Mouse (Mus musculus): ENCODE measurements around the gene Sfr1. TPM values are rescaled to one million over a fixed set of nuclear protein-coding genes. Genes with fewer than 3 reads are reported as not detected.
A peak's percentile ranks its signal among the peaks of the same experiment; 100 is the strongest.

The Sfr1 gene
- polyA plus RNA-seq, 1 experiment from 2014 or later: 283 TPM

DNA sequence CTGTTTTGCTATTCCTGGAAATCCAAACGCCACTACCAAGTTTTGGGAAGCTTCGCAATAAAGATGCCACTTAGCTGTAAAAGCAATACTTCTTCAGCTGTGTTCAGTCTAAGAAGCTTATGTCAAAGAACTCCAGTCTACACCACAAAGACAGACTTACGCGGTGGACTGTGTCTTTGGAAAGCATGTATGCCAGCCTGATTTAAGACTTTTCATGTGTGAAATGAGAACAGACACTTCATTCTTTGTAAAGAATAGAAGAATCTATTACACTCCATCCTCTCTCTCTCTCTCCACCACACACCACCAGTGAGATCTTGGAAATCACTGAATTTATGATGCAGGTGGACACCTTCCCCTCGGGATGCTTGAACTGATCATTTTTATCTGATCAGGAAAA lies 18.9 kb downstream of the Sfr1 start:
- ATAC-seq (ENCODE audit: insufficient read depth): no peak
- 81% methylated on average over 5 of the region's 5 CpGs for WGBS
- DNase-seq: no peak

DNA sequence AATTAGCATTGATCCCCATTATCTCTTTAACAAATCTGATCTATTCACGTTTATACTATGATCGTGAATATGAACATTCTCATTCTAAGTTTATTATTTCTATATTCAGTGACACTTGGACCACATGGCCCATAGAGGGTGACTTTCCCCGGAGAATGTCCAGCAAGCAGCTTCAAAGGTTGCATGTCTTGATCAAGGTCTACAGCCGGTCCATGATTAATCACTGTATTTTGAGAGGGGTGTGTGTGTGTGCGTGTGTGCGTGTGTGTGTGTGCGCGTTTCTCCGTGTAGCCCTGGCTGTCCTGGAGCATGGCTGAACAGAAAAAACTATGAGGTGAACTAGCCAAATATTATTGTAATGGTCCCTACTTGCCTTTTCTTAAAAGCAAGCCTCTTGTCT lies 21.0 kb downstream of the Sfr1 start:
- WGBS: 61% methylated on average over 9 of the region's 9 CpGs
- no peak overlapping the region for H3K27ac ChIP-seq (ENCODE audit: low read depth)
- no peaks in the 10 kb centered on the region for H3K9me3 ChIP-seq (ENCODE audit: low read depth, low read length)
- H3K36me3 ChIP-seq (ENCODE audit: insufficient read depth): no peaks in the 10 kb centered on the region
- no peak for DNase-seq
- no peak overlapping the region for H3K4me3 ChIP-seq (ENCODE audit: low read depth, low read length)
- no peaks in the 10 kb centered on the region for H3K27me3 ChIP-seq (ENCODE audit: insufficient read depth, low read length)
- H3K9ac ChIP-seq: no peak overlapping the region
- no peak for ATAC-seq (ENCODE audit: insufficient read depth)
- no peak overlapping the region for H3K4me2 ChIP-seq
- H3K4me1 ChIP-seq (ENCODE audit: insufficient read depth): no peaks in the 10 kb centered on the region
- TF ChIP-seq CTCF (IDR thresholded peaks at IDR 0.05; ENCODE audit: low read depth): no peak

More for the DNA sequence above, 18.9 kb downstream of the Sfr1 start:
- Histone ChIP-seq H3K4me3 (ENCODE audit: low read depth, low read length) (no peak overlapping the region), H3K9me3 (ENCODE audit: low read depth, low read length) (no peaks in the 10 kb centered on the region), H3K4me2 (no peak overlapping the region), H3K36me3 (ENCODE audit: insufficient read depth) (no peaks in the 10 kb centered on the region), H3K4me1 (ENCODE audit: insufficient read depth) (no peaks in the 10 kb centered on the region), H3K27me3 (ENCODE audit: insufficient read depth, low read length) (no peaks in the 10 kb centered on the region), H3K27ac (ENCODE audit: low read depth) (no peak overlapping the region), H3K9ac (no peak overlapping the region)
- no peak for TF ChIP-seq CTCF (IDR thresholded peaks at IDR 0.05; ENCODE audit: low read depth)

DNA sequence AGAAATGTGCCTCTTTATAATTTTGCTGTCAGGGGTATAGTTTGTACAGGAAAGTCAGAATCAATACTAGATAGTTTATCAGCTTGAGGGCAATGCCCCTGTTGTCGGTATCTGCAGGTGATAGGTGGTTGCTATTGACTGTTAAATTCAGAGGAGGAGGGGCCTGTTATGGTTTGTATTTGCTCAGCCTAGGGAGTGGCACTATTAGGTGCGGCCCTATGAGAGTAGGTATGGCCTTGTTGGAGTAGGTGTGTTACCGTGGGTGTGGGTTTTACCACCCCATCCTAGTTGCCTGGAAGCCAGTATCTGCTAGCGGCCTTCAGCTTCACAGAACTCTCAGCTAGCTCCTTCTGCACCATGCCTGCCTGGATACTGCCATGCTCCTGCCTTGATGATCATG lies 22.4 kb downstream of the Sfr1 start:
- ATAC-seq (ENCODE audit: insufficient read depth) (no peak), DNase-seq (no peak)
- Histone ChIP-seq H3K27ac (ENCODE audit: low read depth) (no peak overlapping the region), H3K27me3 (ENCODE audit: insufficient read depth, low read length) (no peaks in the 10 kb centered on the region), H3K36me3 (ENCODE audit: insufficient read depth) (no peaks in the 10 kb centered on the region), H3K4me2 (no peak overlapping the region), H3K4me3 (ENCODE audit: low read depth, low read length) (no peak overlapping the region), H3K9ac (no peak overlapping the region), H3K9me3 (ENCODE audit: low read depth, low read length) (no peaks in the 10 kb centered on the region), H3K4me1 (ENCODE audit: insufficient read depth) (no peaks in the 10 kb centered on the region)
- no peak for TF ChIP-seq CTCF (IDR thresholded peaks at IDR 0.05; ENCODE audit: low read depth)
- 82% methylated on average over 4 of the region's 4 CpGs for WGBS

DNA sequence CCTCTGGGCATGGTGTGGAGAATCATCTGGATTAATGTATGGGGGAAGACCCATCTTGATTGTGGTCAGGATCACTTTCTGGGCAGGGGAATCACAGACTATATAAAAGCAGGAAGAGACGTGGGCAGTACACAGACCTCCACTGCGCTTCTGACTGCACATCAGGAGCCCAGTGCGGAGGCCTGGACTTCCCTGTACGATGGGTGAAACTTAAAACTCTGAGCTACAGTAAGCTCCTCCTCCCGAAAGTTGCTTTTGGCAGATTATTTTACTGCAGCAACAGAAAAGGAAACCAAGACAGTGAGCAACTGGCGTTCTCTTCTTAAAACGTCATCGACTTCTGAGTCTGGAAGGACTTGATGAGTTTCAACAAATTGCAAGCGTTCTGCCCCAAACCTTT lies 23.4 kb downstream of the Sfr1 start:
- H3K4me3 ChIP-seq (ENCODE audit: low read depth, low read length): no peak overlapping the region
- H3K9me3 ChIP-seq (ENCODE audit: low read depth, low read length): no peaks in the 10 kb centered on the region
- H3K36me3 ChIP-seq (ENCODE audit: insufficient read depth): no peaks in the 10 kb centered on the region
- TF ChIP-seq CTCF (IDR thresholded peaks at IDR 0.05; ENCODE audit: low read depth): no peak
- no peaks in the 10 kb centered on the region for H3K27me3 ChIP-seq (ENCODE audit: insufficient read depth, low read length)
- ATAC-seq (ENCODE audit: insufficient read depth): no peak
- H3K9ac ChIP-seq: no peak overlapping the region
- no peak overlapping the region for H3K4me2 ChIP-seq
- DNase-seq: no peak
- no peaks in the 10 kb centered on the region for H3K4me1 ChIP-seq (ENCODE audit: insufficient read depth)
- H3K27ac ChIP-seq (ENCODE audit: low read depth): no peak overlapping the region
- 82% methylated on average over 9 of the region's 9 CpGs for WGBS

DNA sequence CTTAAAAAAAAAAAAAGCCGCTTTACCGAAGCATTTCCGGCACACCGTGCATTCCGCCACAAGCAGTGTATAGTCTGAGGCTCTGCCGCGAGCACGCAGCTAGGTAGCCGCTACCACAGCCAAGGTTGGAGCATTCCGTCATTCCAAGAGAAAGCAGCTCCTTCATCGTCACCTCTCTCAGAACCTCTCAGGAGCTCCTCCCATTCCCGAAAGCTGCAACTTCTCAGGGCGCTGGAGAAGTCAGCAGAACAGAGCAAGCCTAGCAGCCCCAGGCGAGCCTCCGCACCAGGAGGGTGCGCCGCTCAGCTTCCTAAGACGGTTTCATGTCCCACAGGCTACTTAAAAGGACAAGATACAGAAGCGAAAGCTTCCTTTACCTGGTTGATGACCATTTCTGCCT lies 24.1 kb downstream of the Sfr1 start:
- ATAC-seq (ENCODE audit: insufficient read depth) (no peak), DNase-seq (peak; percentile 60)
- Histone ChIP-seq H3K4me1 (ENCODE audit: insufficient read depth) (no peaks in the 10 kb centered on the region), H3K36me3 (ENCODE audit: insufficient read depth) (no peaks in the 10 kb centered on the region), H3K27me3 (ENCODE audit: insufficient read depth, low read length) (no peaks in the 10 kb centered on the region), H3K9ac (no peak overlapping the region), H3K4me2 (peak overlapping the region; percentile 45), H3K4me3 (ENCODE audit: low read depth, low read length) (0 out of 2 replicates have a peak overlapping the region, but pooled peaks have one; percentile 1), H3K27ac (ENCODE audit: low read depth) (no peak overlapping the region), H3K9me3 (ENCODE audit: low read depth, low read length) (no peaks in the 10 kb centered on the region)
- no peak for TF ChIP-seq CTCF (IDR thresholded peaks at IDR 0.05; ENCODE audit: low read depth)
- 52% methylated on average over 19 of the region's 19 CpGs for WGBS

DNA sequence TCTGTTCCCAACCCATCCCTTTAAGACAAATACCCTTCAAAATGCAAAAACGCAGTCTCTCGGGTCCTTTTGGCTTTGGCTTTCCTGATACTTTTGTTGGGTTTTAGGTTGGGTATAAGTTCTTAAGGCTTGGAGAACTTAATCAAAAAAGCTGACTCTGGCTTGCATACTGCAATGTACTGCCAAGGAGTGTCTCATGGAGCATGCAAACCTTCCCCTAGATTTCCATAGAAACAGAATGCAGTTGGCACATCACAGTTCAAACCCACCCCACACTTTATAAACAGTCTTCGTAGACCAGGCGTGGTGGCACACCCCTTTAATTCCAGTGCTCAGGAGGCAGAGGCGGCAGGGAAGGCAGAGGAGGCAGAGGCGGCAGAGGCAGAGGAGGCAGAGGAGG lies 46.4 kb downstream of the Sfr1 start:
- WGBS: 70% methylated on average over 6 of the region's 6 CpGs
- H3K27ac ChIP-seq (ENCODE audit: low read depth): no peak overlapping the region
- H3K9me3 ChIP-seq (ENCODE audit: low read depth, low read length): no peaks in the 10 kb centered on the region
- DNase-seq: no peak
- H3K27me3 ChIP-seq (ENCODE audit: insufficient read depth, low read length): no peaks in the 10 kb centered on the region
- ATAC-seq (ENCODE audit: insufficient read depth): no peak
- no peaks in the 10 kb centered on the region for H3K4me1 ChIP-seq (ENCODE audit: insufficient read depth)
- H3K9ac ChIP-seq: no peak overlapping the region
- H3K4me2 ChIP-seq: no peak overlapping the region
- H3K36me3 ChIP-seq (ENCODE audit: insufficient read depth): no peaks in the 10 kb centered on the region
- TF ChIP-seq CTCF (IDR thresholded peaks at IDR 0.05; ENCODE audit: low read depth): no peak
- no peak overlapping the region for H3K4me3 ChIP-seq (ENCODE audit: low read depth, low read length)

DNA sequence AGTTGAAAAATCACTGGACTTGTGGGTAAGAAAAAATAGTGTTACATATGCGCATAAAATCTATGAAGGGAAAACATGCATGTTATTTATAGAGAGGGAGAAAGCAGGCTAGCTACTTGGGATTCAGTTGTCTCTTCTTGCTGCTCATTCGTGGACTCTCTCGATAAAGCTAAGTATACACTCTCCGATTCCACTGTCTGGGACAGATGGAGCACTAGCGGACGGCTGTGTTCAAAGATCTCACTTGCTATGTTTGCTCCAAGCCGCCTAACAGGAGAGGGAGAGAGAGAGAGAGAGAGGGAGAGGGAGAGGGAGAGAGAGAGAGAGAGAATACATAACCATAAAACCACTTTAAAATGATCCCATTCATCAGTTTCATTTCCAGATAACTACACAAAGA lies 48.7 kb downstream of the Sfr1 start:
- H3K4me1 ChIP-seq (ENCODE audit: insufficient read depth): no peaks in the 10 kb centered on the region
- 80% methylated on average over 7 of the region's 7 CpGs for WGBS
- ATAC-seq (ENCODE audit: insufficient read depth): no peak
- no peak for DNase-seq
- no peak overlapping the region for H3K4me3 ChIP-seq (ENCODE audit: low read depth, low read length)
- no peak overlapping the region for H3K4me2 ChIP-seq
- no peak for TF ChIP-seq CTCF (IDR thresholded peaks at IDR 0.05; ENCODE audit: low read depth)
- no peaks in the 10 kb centered on the region for H3K36me3 ChIP-seq (ENCODE audit: insufficient read depth)
- H3K27ac ChIP-seq (ENCODE audit: low read depth): no peak overlapping the region
- H3K27me3 ChIP-seq (ENCODE audit: insufficient read depth, low read length): no peaks in the 10 kb centered on the region
- no peak overlapping the region for H3K9ac ChIP-seq
- H3K9me3 ChIP-seq (ENCODE audit: low read depth, low read length): no peaks in the 10 kb centered on the region

DNA sequence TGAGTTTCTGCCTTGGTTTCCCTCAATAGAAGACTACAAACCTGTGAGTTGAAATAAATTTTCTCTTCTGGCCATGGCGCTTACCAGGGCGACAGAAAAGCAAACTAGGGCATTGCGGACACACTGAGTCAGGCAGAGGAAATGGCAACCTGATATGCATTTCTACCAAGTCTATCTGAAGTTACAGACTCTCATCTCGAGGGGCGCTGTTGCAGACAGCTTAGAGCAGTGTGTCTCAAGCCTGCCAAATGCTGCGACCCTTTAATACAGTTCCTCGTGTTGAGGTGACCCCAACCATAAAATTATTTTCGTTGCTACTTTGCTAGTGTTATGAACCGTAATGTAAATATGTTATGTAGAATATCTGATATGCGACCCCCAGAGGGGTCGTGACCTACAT lies 49.5 kb downstream of the Sfr1 start:
- no peak overlapping the region for H3K9ac ChIP-seq
- H3K4me2 ChIP-seq: no peak overlapping the region
- H3K4me1 ChIP-seq (ENCODE audit: insufficient read depth): no peaks in the 10 kb centered on the region
- H3K27me3 ChIP-seq (ENCODE audit: insufficient read depth, low read length): no peaks in the 10 kb centered on the region
- no peaks in the 10 kb centered on the region for H3K36me3 ChIP-seq (ENCODE audit: insufficient read depth)
- ATAC-seq (ENCODE audit: insufficient read depth): no peak
- DNase-seq: no peak
- no peak overlapping the region for H3K27ac ChIP-seq (ENCODE audit: low read depth)
- no peaks in the 10 kb centered on the region for H3K9me3 ChIP-seq (ENCODE audit: low read depth, low read length)
- H3K4me3 ChIP-seq (ENCODE audit: low read depth, low read length): no peak overlapping the region
- TF ChIP-seq CTCF (IDR thresholded peaks at IDR 0.05; ENCODE audit: low read depth): no peak; the same call in 1 of the 2 replicates
- WGBS: 69% methylated on average over 11 of the region's 11 CpGs

All from lung, embryonic 14.5 days (tissue).